Mouse (Mus musculus) limb, embryonic 14.5 days (tissue): ENCODE results near the gene Ascl2. TPM values are rescaled to one million over a fixed set of nuclear protein-coding genes. Genes with fewer than 3 reads are reported as not detected.

ENCODE experiments used
- ATAC-seq: fragments of 200-750 bp; cut with Nextera tagmentation; 2 replicates; pipeline ENCODE4 v1.8.0; 2017; ENCODE audit warnings: low read depth, moderate number of reproducible peaks, moderate TSS enrichment; ENCODE audit not compliant: low FRiP score
- DNase-seq: peaks from one replicate; pipeline ENCODE4 v3.0.0-alpha.2; 2015; ENCODE audit warnings: low spot score
- H3K27ac ChIP-seq: fragments of 300-500 bp; sonication (generic); replicated peaks from 2 replicates; pipeline ENCODE4 v1.5.1; 2014; ENCODE audit warnings: low read depth, mild to moderate bottlenecking, low read length, moderate library complexity, mixed read lengths
- H3K27me3 ChIP-seq: fragments of 300-500 bp; sonication (generic); 2 replicates; pipeline ENCODE4 v1.6.1; 2014; ENCODE audit warnings: low read length, mixed read lengths; ENCODE audit not compliant: control insufficient read depth, insufficient read depth
- H3K36me3 ChIP-seq: fragments of 300-500 bp; sonication (generic); 2 replicates; pipeline ENCODE4 v1.6.1; 2014; ENCODE audit warnings: mild to moderate bottlenecking, low read length, moderate library complexity, mixed read lengths; ENCODE audit not compliant: control insufficient read depth, insufficient read depth
- H3K4me1 ChIP-seq: fragments of 300-500 bp; sonication (generic); 2 replicates; pipeline ENCODE4 v1.6.1; 2014; ENCODE audit warnings: antibody characterized with exemption, low read length, mixed read lengths; ENCODE audit not compliant: control insufficient read depth, insufficient read depth
- H3K4me2 ChIP-seq: fragments of 300-500 bp; sonication (generic); replicated peaks from 2 replicates; pipeline ENCODE4 v1.6.1; 2014; ENCODE audit warnings: low read depth, mild to moderate bottlenecking, low read length, moderate library complexity; ENCODE audit not compliant: severe bottlenecking
- H3K4me3 ChIP-seq: fragments of 300-500 bp; sonication (generic); replicated peaks from 2 replicates; pipeline ENCODE4 v1.5.1; 2014; ENCODE audit warnings: low read length
- H3K9ac ChIP-seq: fragments of 300-500 bp; sonication (generic); 2 replicates; pipeline ENCODE4 v1.6.1; 2014; ENCODE audit warnings: mild to moderate bottlenecking, low read depth, low read length, moderate library complexity; ENCODE audit not compliant: severe bottlenecking
- H3K9me3 ChIP-seq: fragments of 300-500 bp; sonication (generic); 2 replicates; pipeline ENCODE4 v1.6.1; 2016; ENCODE audit warnings: low read length; ENCODE audit not compliant: control insufficient read depth
- POLR2A ChIP-seq: fragments of 200-500 bp; IDR thresholded peaks from 2 replicates; pipeline ENCODE4 v1.8.0; 2012; ENCODE audit warnings: inconsistent platforms, mild to moderate bottlenecking, moderate library complexity, borderline replicate concordance; ENCODE audit not compliant: insufficient read depth, insufficient read length; ENCODE audit errors: extremely low read depth
- WGBS: fragments of 180-500 bp; shearing (Covaris S2); extraction: QIAGEN DNeasy Blood & Tissue Kit; methylation state at CpG from one replicate; pipeline ENCODE4 v1.1.7; 2014; 5-methylcytosine and 5-hydroxymethylcytosine counted together
- polyA plus RNA-seq, 2 experiments: library from polyadenylated mRNA; depleted of rRNA in 1 of 2; stranded (reverse) in 1 of 2; unstranded in 1 of 2; fragments of >200 nt; fragmentation: Nextera tagmentation in 1 of 2; extraction: Ambion mirVana in 1 of 2; gene quantifications; 2 replicates each; pipeline versions ENCODE4 v1.2.1 to v1.2.3; 2012 to 2014

Gene Ascl2
- polyA plus RNA-seq (2012; rRNA removed) (1.9 and 3.5 TPM in 2 replicates), polyA plus RNA-seq (2014; fragmentation: Nextera tagmentation; extraction: Ambion mirVana) (1.1 and 1.5 TPM in 2 replicates)

GRCm38 (mm10) chr7:142968809-142969511, at the start of gene Ascl2:
Gene Ascl2, minus strand, starts transcription at chr7:142969264.
- WGBS = under 1% methylated on average over 47 of the region's 51 CpGs
- H3K27me3 ChIP-seq = peaks cover 58% of the 10 kb centered on the region
- peak within 1 kb of the TSS; percentile 44 for H3K4me3 ChIP-seq
- ATAC-seq (peak; percentile 25; the same call in 1 of the 2 replicates), DNase-seq (peak; percentile 4)
- H3K36me3 ChIP-seq = no peaks in the 10 kb centered on the region
- H3K9ac ChIP-seq = peak within 1 kb of the TSS; percentile 44
- H3K9me3 ChIP-seq = no peaks in the 10 kb centered on the region
- H3K4me1 ChIP-seq = peaks cover 10% of the 10 kb centered on the region
- peak within 1 kb of the TSS; percentile 97 for H3K4me2 ChIP-seq
- TF ChIP-seq POLR2A = no peak
- H3K27ac ChIP-seq = no peak within 1 kb of the TSS

- DNase-seq = no peak
- Histone ChIP-seq H3K27ac (no peak overlapping the region), H3K9ac (no peak overlapping the region), H3K36me3 (no peaks in the 10 kb centered on the region), H3K27me3 (no peaks in the 10 kb centered on the region), H3K9me3 (no peaks in the 10 kb centered on the region), H3K4me1 (peaks cover 14% of the 10 kb centered on the region), H3K4me2 (no peak overlapping the region), H3K4me3 (no peak overlapping the region)
- no peak for ATAC-seq
- TF ChIP-seq POLR2A = no peak
- 83% methylated on average over 3 of the region's 4 CpGs for WGBS
These were observed 48.1 kb upstream of the Ascl2 start for GRCm38 (mm10) chr7:143017181-143017580.

DNA sequence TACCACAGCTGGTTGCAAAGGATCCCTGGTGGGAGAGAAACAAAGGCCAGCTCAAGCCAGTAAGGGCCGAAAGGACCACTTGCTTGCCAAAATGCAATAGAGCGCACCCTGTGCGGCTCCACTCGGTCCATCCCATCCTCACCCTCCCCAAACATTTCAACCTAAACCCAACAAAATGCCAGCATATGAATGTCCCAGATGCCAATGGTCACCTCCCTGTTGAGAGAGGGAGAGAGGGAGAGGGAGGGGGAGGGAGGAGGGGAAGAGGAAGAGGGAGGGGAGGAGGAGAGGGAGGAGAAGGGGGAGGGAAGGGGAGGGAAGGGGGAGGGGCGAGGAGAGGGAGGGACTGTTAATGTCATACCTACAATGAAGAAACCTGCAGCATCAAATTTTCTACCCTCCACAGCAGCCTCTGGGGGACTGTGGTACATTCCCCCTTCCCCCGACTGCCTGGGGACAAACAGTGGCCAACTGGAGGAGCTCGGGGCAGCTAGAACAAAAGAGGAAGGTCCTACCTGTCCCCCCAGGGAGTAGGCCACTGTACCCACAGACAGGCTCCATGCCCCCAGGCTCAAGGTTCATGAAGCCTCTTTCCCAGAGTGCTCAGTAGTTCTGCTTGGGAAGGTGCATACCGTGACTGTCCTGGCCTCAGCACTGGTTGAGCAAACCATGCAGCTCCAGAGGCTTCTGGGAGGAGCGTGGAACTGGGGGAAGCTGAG, 47.5 kb upstream of the Ascl2 start:
- ATAC-seq = no peak
- TF ChIP-seq POLR2A = no peak
- 68% methylated on average over 9 of the region's 9 CpGs for WGBS
- Histone ChIP-seq H3K4me2 (no peak overlapping the region), H3K4me3 (no peak overlapping the region), H3K27ac (peak overlapping the region; percentile 38; the same call in 1 of the 2 replicates), H3K4me1 (peaks cover 14% of the 10 kb centered on the region), H3K9ac (no peak overlapping the region), H3K36me3 (no peaks in the 10 kb centered on the region), H3K27me3 (no peaks in the 10 kb centered on the region), H3K9me3 (no peaks in the 10 kb centered on the region)
- no peak for DNase-seq

DNA sequence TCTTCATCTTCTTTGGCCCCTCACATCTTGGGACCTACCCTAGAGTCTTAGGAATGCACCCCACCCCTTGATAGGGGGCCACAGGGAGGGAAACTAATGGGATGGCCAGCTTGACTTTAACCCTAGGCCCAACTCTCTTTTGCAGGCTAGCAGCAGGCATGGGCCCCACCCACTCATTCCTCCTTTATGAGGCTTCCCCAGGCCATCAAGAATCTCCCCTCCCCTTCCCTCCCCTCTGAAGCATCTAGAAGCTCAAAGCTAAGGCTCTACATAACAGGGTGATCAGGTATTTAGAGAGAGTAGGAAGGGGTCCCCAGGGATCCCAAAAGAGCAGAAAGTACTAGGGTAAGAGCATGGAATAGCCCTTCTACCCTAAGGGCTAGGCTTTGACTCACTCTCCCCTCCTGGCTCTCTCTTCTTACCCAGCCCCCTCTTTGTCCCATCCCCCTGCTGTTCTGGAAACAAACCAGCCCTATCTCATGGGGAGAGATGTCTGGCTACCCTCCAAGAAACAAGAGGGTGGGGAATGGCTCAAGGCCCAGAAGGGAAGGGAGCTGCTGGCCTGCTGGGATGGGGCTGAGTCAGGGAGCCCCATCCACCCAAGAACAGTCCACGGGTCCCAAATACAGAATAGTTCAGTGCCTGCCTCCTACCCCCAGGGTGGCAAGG, 46.8 kb upstream of the Ascl2 start:
- peak overlapping the region; percentile 38; the same call in 1 of the 2 replicates for H3K27ac ChIP-seq
- H3K4me3 ChIP-seq = no peak overlapping the region
- H3K4me1 ChIP-seq = peaks cover 14% of the 10 kb centered on the region
- H3K36me3 ChIP-seq = no peaks in the 10 kb centered on the region
- DNase-seq (peak; percentile 38), ATAC-seq (peak; percentile 48; the same call in 1 of the 2 replicates)
- no peak for TF ChIP-seq POLR2A
- no peaks in the 10 kb centered on the region for H3K9me3 ChIP-seq
- no peak overlapping the region for H3K9ac ChIP-seq
- no peak overlapping the region for H3K4me2 ChIP-seq
- H3K27me3 ChIP-seq = no peaks in the 10 kb centered on the region
- WGBS = 31% methylated on average over 1 of the region's 1 CpGs

DNA sequence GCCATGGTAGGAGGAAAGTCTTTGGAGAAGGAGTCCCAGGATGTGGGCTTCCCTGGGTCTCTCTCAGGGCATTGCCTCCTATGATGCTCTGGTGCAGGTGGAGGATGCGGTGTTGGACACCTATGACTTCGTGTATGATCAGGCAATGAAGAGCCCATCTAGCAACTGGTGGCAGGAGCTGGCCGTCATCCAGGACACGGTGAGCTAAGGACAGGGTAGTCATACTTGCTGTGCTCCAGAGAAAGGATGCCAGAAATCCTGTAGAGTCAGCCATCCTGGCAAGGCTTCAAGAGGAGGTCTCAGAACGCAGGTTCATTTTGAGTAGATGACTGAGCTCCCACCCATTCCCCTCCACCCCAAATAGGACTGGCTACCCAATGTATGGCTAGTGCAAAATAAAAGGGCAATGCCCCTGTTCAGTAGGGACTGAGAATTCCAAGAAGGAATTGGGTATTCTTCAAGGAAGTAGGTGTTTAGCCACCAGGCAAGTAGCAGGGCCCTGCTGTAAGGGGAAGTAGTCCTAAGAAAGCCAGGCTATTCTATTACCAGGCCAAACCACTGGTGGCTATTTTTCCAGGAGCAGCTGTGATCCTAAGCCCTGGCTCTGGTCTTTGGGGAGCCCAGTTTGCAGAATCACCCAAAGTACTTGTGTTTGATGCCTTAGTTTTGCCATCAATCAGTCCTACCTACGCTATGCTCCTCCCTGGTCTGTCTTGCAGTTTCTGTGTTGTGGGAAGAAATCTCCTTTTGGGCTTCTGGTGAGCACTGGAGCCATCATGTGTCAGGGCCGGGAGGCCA, 46.0 kb upstream of the Ascl2 start:
- no peak overlapping the region for H3K4me2 ChIP-seq
- DNase-seq (no peak), ATAC-seq (no peak)
- TF ChIP-seq POLR2A = no peak
- H3K9ac ChIP-seq = no peak overlapping the region
- H3K36me3 ChIP-seq = no peaks in the 10 kb centered on the region
- no peak overlapping the region for H3K27ac ChIP-seq
- WGBS = 85% methylated on average over 7 of the region's 7 CpGs
- H3K4me1 ChIP-seq = peaks cover 17% of the 10 kb centered on the region
- no peak overlapping the region for H3K4me3 ChIP-seq
- no peaks in the 10 kb centered on the region for H3K9me3 ChIP-seq
- H3K27me3 ChIP-seq = no peaks in the 10 kb centered on the region
